Mouse (Mus musculus) spleen, adult 2 months (tissue): ENCODE measurements around the gene Pigb. TPM values are rescaled to one million over a fixed set of nuclear protein-coding genes. Genes with fewer than 3 reads are reported as not detected.

Experiments
- DNase-seq, 2 experiments: peaks; one replicate each; pipeline versions ENCODE4 v3.0.0 to v3.0.0-alpha.2; 2012 to 2021; ENCODE audit warnings: low spot score in 2 of 2, low read depth in 1 of 2
- H3K27ac ChIP-seq: fragments of 200-500 bp; 2 replicates; pipeline ENCODE4 v1.5.1; 2012; ENCODE audit warnings: low read length, inconsistent platforms; ENCODE audit not compliant: insufficient read depth
- H3K27me3 ChIP-seq: fragments of 200-500 bp; 2 replicates; pipeline ENCODE4 v1.6.1; 2012; ENCODE audit warnings: mild to moderate bottlenecking, moderate library complexity, low read length, inconsistent platforms; ENCODE audit not compliant: control insufficient read depth, insufficient read depth
- H3K36me3 ChIP-seq: fragments of 200-500 bp; 2 replicates; pipeline ENCODE4 v1.6.1; 2012; ENCODE audit warnings: mild to moderate bottlenecking, low read length, inconsistent platforms; ENCODE audit not compliant: control insufficient read depth, insufficient read depth
- H3K4me1 ChIP-seq: fragments of 200-500 bp; 2 replicates; pipeline ENCODE4 v1.6.1; 2011; ENCODE audit warnings: inconsistent platforms; ENCODE audit not compliant: control insufficient read depth, insufficient read depth, insufficient read length
- H3K4me3 ChIP-seq: fragments of 200-500 bp; 2 replicates; pipeline ENCODE4 v1.5.1; 2011; ENCODE audit warnings: mild to moderate bottlenecking, inconsistent platforms; ENCODE audit not compliant: insufficient read depth, insufficient read length; ENCODE audit errors: extremely low read depth
- CTCF ChIP-seq: fragments of 200-500 bp; IDR thresholded peaks from 2 replicates; pipeline ENCODE4 v1.5.1; 2011; ENCODE audit warnings: mild to moderate bottlenecking, inconsistent platforms; ENCODE audit not compliant: insufficient read depth, insufficient read length, insufficient replicate concordance; ENCODE audit errors: extremely low read depth
- POLR2A ChIP-seq: fragments of 200-500 bp; IDR thresholded peaks from 2 replicates; pipeline ENCODE4 v1.6.1; 2011; ENCODE audit warnings: low read depth, low read length, inconsistent platforms
- WGBS: fragments of 180-500 bp; shearing (Covaris S2); methylation state at CpG from one replicate; pipeline ENCODE4 v1.1.7; 2018; 5-methylcytosine and 5-hydroxymethylcytosine counted together
- polyA plus RNA-seq: library from polyadenylated mRNA; depleted of rRNA; stranded (reverse); fragments of >200 nt; gene quantifications from 2 replicates; pipeline ENCODE4 v1.2.3, GENCODE M21; 2012

Pigb gene
- polyA plus RNA-seq, 1 experiment, result 6.8 TPM

- peaks cover 45% of the 10 kb centered on the region for H3K36me3 ChIP-seq
Measured at GRCm38 (mm10) chr9:73012629-73013028, 27.5 kb downstream of the Pigb start.

GRCm38 (mm10) chr9:73008384-73008783 is 31.8 kb downstream of the Pigb start:
- no peak for TF ChIP-seq CTCF
- TF ChIP-seq POLR2A, result no peak
- Histone ChIP-seq H3K36me3 (peaks cover 37% of the 10 kb centered on the region), H3K27ac (no peak overlapping the region), H3K4me3 (no peak overlapping the region), H3K4me1 (no peaks in the 10 kb centered on the region), H3K27me3 (no peaks in the 10 kb centered on the region)
- 32% methylated on average over 3 of the region's 3 CpGs for WGBS
- no peak for DNase-seq

More at GRCm38 (mm10) chr9:73012629-73013028, 27.5 kb downstream of the Pigb start:
- H3K27ac ChIP-seq, result no peak overlapping the region
- no peaks in the 10 kb centered on the region for H3K27me3 ChIP-seq
- no peaks in the 10 kb centered on the region for H3K4me1 ChIP-seq
- H3K4me3 ChIP-seq, result no peak overlapping the region
- no peak for DNase-seq
- TF ChIP-seq CTCF (no peak), POLR2A (no peak)
- 96% methylated on average over 4 of the region's 4 CpGs for whole genome bisulfite sequencing

GRCm38 (mm10) chr9:73006175-73006574 is 34.0 kb downstream of the Pigb start:
- TF ChIP-seq POLR2A, result no peak
- TF ChIP-seq CTCF, result no peak
- Histone ChIP-seq H3K36me3 (peaks cover 31% of the 10 kb centered on the region), H3K4me1 (no peaks in the 10 kb centered on the region), H3K27ac (no peak overlapping the region), H3K4me3 (no peak overlapping the region), H3K27me3 (no peaks in the 10 kb centered on the region)
- no peak for DNase-seq
- 94% methylated on average over 3 of the region's 3 CpGs for WGBS

- no peak for DNase-seq
- peaks cover 29% of the 10 kb centered on the region for H3K36me3 ChIP-seq
- TF ChIP-seq POLR2A, result no peak
- TF ChIP-seq CTCF, result no peak
- H3K27me3 ChIP-seq, result no peaks in the 10 kb centered on the region
- no peak overlapping the region for H3K4me3 ChIP-seq
- no peak overlapping the region for H3K27ac ChIP-seq
- 92% methylated on average over 6 of the region's 6 CpGs for WGBS
- no peaks in the 10 kb centered on the region for H3K4me1 ChIP-seq
Measured at GRCm38 (mm10) chr9:73005106-73005505, 35.1 kb downstream of the Pigb start.

- no peaks in the 10 kb centered on the region for H3K27me3 ChIP-seq
- H3K36me3 ChIP-seq, result peaks cover 29% of the 10 kb centered on the region
- no peak for TF ChIP-seq CTCF
- no peak for TF ChIP-seq POLR2A
- H3K27ac ChIP-seq, result no peak overlapping the region
- DNase-seq, result no peak
- H3K4me1 ChIP-seq, result no peaks in the 10 kb centered on the region
- H3K4me3 ChIP-seq, result no peak overlapping the region
- 97% methylated on average over 8 of the region's 8 CpGs for WGBS
Measured at GRCm38 (mm10) chr9:73004076-73004475, 36.1 kb downstream of the Pigb start.

GRCm38 (mm10) chr9:73002177-73002576 is 38.0 kb downstream of the Pigb start:
- H3K4me3 ChIP-seq, result no peak overlapping the region
- peaks cover 27% of the 10 kb centered on the region for H3K36me3 ChIP-seq
- DNase-seq, result no peak
- 91% methylated on average over 3 of the region's 3 CpGs for WGBS
- H3K27me3 ChIP-seq, result no peaks in the 10 kb centered on the region
- H3K27ac ChIP-seq, result no peak overlapping the region
- TF ChIP-seq CTCF (no peak), POLR2A (no peak)
- H3K4me1 ChIP-seq, result no peaks in the 10 kb centered on the region

GRCm38 (mm10) chr9:73001314-73002011 is 38.7 kb downstream of the Pigb start:
- no peaks in the 10 kb centered on the region for H3K27me3 ChIP-seq
- no peaks in the 10 kb centered on the region for H3K4me1 ChIP-seq
- DNase-seq, result no peak
- TF ChIP-seq POLR2A (no peak), CTCF (no peak)
- H3K27ac ChIP-seq, result no peak overlapping the region
- WGBS, result 82% methylated on average over 13 of the region's 13 CpGs
- H3K36me3 ChIP-seq, result peaks cover 24% of the 10 kb centered on the region
- H3K4me3 ChIP-seq, result no peak overlapping the region
